Mouse (Mus musculus): ENCODE results near the gene Zfp663. TPM values are rescaled to one million over a fixed set of nuclear protein-coding genes. Genes with fewer than 3 reads are reported as not detected.

Zfp663 gene
- total RNA-seq, 1 experiment, result not detected

DNA sequence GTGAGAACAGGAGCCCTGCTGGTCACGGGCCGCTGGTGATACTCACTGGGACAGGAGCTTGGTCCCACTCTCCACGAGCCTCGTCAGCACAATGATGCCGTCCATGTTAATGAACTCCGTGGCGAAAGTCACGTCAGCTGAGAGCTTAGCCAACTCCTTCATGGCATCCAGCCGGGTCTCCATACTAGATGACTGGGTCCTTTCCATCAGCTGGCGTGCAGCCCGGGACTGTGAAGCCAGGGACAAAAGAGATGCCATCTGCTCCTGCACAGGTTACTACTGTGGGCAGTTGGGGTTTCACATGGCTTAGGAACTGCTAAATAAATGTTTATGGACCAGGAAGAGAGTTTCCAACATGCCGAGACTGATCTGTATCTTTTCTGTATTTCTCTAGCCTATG, 57.0 kb downstream of the Zfp663 start:
- in situ Hi-C loops (cut with MboI; ENCODE audit: low sequenced_read_pairs in 2 of 2, unreplicated experiment in 2 of 2), result no loop called here
- no peak for DNase-seq (ENCODE audit: low read depth, low spot score)
- Histone ChIP-seq H3K27ac (ENCODE audit: insufficient read depth, low read depth, low read length, poor library complexity, severe bottlenecking) (no peak overlapping the region), H3K9ac (ENCODE audit: insufficient read depth, low read depth, low read length, poor library complexity, severe bottlenecking) (no peak overlapping the region), H3K4me3 (ENCODE audit: insufficient read depth in 1 of 2, low read depth in 1 of 2, low read length in 2 of 2, poor library complexity in 1 of 2, severe bottlenecking in 1 of 2) (no peak overlapping the region), H3K9me3 (ENCODE audit: control insufficient read depth, insufficient read depth, low read depth, low read length) (no peaks in the 10 kb centered on the region), H3K36me3 (ENCODE audit: control insufficient read depth, insufficient read depth, low read length, poor library complexity, severe bottlenecking) (peaks cover 44% of the 10 kb centered on the region; the same call in 1 of the 2 replicates), H3K4me1 (ENCODE audit: control insufficient read depth in 2 of 2, insufficient read depth in 2 of 2, low read length in 2 of 2, poor library complexity in 1 of 2) (peaks cover 0 to under 1% of the 10 kb centered on the region in 2 experiments; a peak in 1 of 4 replicates)
- TF ChIP-seq HCFC1 (IDR thresholded peaks at IDR 0.05; ENCODE audit: borderline replicate concordance, insufficient read depth, low read length), result no peak
- no peak for TF ChIP-seq MAFK (IDR thresholded peaks at IDR 0.05; ENCODE audit: insufficient read depth, low read depth, low read length)
- TF ChIP-seq ZNF384 (IDR thresholded peaks at IDR 0.05; ENCODE audit: low read depth, low read length), result no peak
- no peak for TF ChIP-seq ZC3H11A (IDR thresholded peaks at IDR 0.05; ENCODE audit: borderline replicate concordance, low read depth, low read length)
- TF ChIP-seq CHD2 (IDR thresholded peaks at IDR 0.05; ENCODE audit: low read depth, low read length), result no peak

DNA sequence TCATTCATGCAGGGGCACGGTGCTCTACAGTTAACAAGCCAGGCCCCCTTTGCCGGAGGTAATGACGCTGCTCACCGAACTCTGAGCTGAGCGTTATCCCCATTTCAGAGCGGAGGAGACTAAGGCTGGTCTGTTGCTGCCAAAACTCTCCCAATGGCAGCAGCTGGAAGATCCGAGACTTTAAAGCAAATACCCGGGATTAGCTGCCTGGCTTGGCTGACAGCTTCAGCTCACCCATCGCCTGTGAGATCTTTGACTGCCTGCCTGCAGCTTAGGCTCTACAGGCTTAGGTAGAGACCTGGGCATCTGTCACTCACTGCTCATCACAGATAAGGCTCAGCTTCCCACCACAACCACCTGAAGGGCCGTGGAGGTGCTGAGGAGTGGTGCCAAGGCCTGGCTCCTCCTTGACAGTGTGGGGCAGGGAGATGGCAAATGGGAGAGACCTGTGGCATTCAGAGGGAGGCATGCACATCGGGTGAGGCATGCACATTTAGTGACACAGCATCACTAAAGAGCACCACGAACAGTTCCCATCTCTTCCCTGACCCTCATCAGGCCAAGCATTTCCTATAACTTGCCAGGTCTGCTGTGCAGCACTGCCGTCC, 57.6 kb downstream of the Zfp663 start:
- Histone ChIP-seq H3K4me3 (ENCODE audit: insufficient read depth in 1 of 2, low read depth in 1 of 2, low read length in 2 of 2, poor library complexity in 1 of 2, severe bottlenecking in 1 of 2) (no peak overlapping the region), H3K36me3 (ENCODE audit: control insufficient read depth, insufficient read depth, low read length, poor library complexity, severe bottlenecking) (peaks cover 44% of the 10 kb centered on the region; the same call in 1 of the 2 replicates), H3K4me1 (ENCODE audit: control insufficient read depth in 2 of 2, insufficient read depth in 2 of 2, low read length in 2 of 2, poor library complexity in 1 of 2) (no peaks in the 10 kb centered on the region), H3K27ac (ENCODE audit: insufficient read depth, low read depth, low read length, poor library complexity, severe bottlenecking) (no peak overlapping the region), H3K9ac (ENCODE audit: insufficient read depth, low read depth, low read length, poor library complexity, severe bottlenecking) (no peak overlapping the region), H3K9me3 (ENCODE audit: control insufficient read depth, insufficient read depth, low read depth, low read length) (no peaks in the 10 kb centered on the region)
- in situ Hi-C loops (cut with MboI; ENCODE audit: low sequenced_read_pairs in 2 of 2, unreplicated experiment in 2 of 2), result no loop called here
- TF ChIP-seq HCFC1 (IDR thresholded peaks at IDR 0.05; ENCODE audit: borderline replicate concordance, insufficient read depth, low read length) (no peak), ZNF384 (IDR thresholded peaks at IDR 0.05; ENCODE audit: low read depth, low read length) (no peak), MAFK (IDR thresholded peaks at IDR 0.05; ENCODE audit: insufficient read depth, low read depth, low read length) (no peak), ZC3H11A (IDR thresholded peaks at IDR 0.05; ENCODE audit: borderline replicate concordance, low read depth, low read length) (no peak), CHD2 (IDR thresholded peaks at IDR 0.05; ENCODE audit: low read depth, low read length) (no peak)
- DNase-seq (ENCODE audit: low read depth, low spot score), result no peak

DNA sequence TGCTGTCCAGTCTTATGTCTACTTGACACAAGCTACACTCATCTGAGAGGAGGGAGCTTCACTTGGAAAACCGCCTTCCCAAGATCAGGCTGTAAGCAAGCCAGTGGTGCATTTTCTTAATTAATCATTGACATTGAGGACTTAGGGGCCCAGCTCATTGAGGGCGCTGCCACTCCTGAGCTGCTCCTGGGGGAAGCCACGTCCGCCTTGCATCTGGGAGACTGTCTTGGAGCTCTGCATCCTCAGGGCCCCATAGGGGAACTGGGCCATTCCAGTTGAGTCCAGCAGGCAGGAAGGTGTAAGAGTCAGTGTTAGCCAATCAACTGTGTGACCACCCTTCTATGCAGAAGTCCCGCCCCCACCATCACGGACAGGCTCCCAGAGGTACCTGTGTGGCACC, 60.7 kb downstream of the Zfp663 start:
- H3K9ac ChIP-seq (ENCODE audit: insufficient read depth, low read depth, low read length, poor library complexity, severe bottlenecking), result no peak overlapping the region
- DNase-seq (ENCODE audit: low read depth, low spot score), result no peak
- no peak for TF ChIP-seq CHD2 (IDR thresholded peaks at IDR 0.05; ENCODE audit: low read depth, low read length)
- TF ChIP-seq ZNF384 (IDR thresholded peaks at IDR 0.05; ENCODE audit: low read depth, low read length), result no peak
- TF ChIP-seq ZC3H11A (IDR thresholded peaks at IDR 0.05; ENCODE audit: borderline replicate concordance, low read depth, low read length), result no peak
- TF ChIP-seq MAFK (IDR thresholded peaks at IDR 0.05; ENCODE audit: insufficient read depth, low read depth, low read length), result no peak
- no peak for TF ChIP-seq HCFC1 (IDR thresholded peaks at IDR 0.05; ENCODE audit: borderline replicate concordance, insufficient read depth, low read length)
- in situ Hi-C loops (cut with MboI; ENCODE audit: low sequenced_read_pairs in 2 of 2, unreplicated experiment in 2 of 2), result no loop called here
- no peak overlapping the region for H3K27ac ChIP-seq (ENCODE audit: insufficient read depth, low read depth, low read length, poor library complexity, severe bottlenecking)
- H3K9me3 ChIP-seq (ENCODE audit: control insufficient read depth, insufficient read depth, low read depth, low read length), result no peaks in the 10 kb centered on the region
- H3K4me3 ChIP-seq (ENCODE audit: insufficient read depth in 1 of 2, low read depth in 1 of 2, low read length in 2 of 2, poor library complexity in 1 of 2, severe bottlenecking in 1 of 2), result no peak overlapping the region
- no peaks in the 10 kb centered on the region for H3K4me1 ChIP-seq (ENCODE audit: control insufficient read depth in 2 of 2, insufficient read depth in 2 of 2, low read length in 2 of 2, poor library complexity in 1 of 2)
- H3K36me3 ChIP-seq (ENCODE audit: control insufficient read depth, insufficient read depth, low read length, poor library complexity, severe bottlenecking), result peaks cover 24% of the 10 kb centered on the region; the same call in 1 of the 2 replicates

- DNase-seq (ENCODE audit: low read depth, low spot score), result no peak
- Histone ChIP-seq H3K4me1 (ENCODE audit: control insufficient read depth in 2 of 2, insufficient read depth in 2 of 2, low read length in 2 of 2, poor library complexity in 1 of 2) (no peaks in the 10 kb centered on the region), H3K27ac (ENCODE audit: insufficient read depth, low read depth, low read length, poor library complexity, severe bottlenecking) (no peak overlapping the region), H3K9me3 (ENCODE audit: control insufficient read depth, insufficient read depth, low read depth, low read length) (no peaks in the 10 kb centered on the region), H3K4me3 (ENCODE audit: insufficient read depth in 1 of 2, low read depth in 1 of 2, low read length in 2 of 2, poor library complexity in 1 of 2, severe bottlenecking in 1 of 2) (no peak overlapping the region), H3K9ac (ENCODE audit: insufficient read depth, low read depth, low read length, poor library complexity, severe bottlenecking) (no peak overlapping the region), H3K36me3 (ENCODE audit: control insufficient read depth, insufficient read depth, low read length, poor library complexity, severe bottlenecking) (peaks cover 12% of the 10 kb centered on the region; the same call in 1 of the 2 replicates)
- in situ Hi-C loops (cut with MboI; ENCODE audit: low sequenced_read_pairs in 2 of 2, unreplicated experiment in 2 of 2), result no loop called here
- no peak for TF ChIP-seq ZNF384 (IDR thresholded peaks at IDR 0.05; ENCODE audit: low read depth, low read length)
- no peak for TF ChIP-seq CHD2 (IDR thresholded peaks at IDR 0.05; ENCODE audit: low read depth, low read length)
- TF ChIP-seq ZC3H11A (IDR thresholded peaks at IDR 0.05; ENCODE audit: borderline replicate concordance, low read depth, low read length), result no peak
- no peak for TF ChIP-seq MAFK (IDR thresholded peaks at IDR 0.05; ENCODE audit: insufficient read depth, low read depth, low read length)
- no peak for TF ChIP-seq HCFC1 (IDR thresholded peaks at IDR 0.05; ENCODE audit: borderline replicate concordance, insufficient read depth, low read length)
These were observed 63.1 kb downstream of the Zfp663 start for GRCm38 (mm10) chr2:165305438-165305837.
